Mouse (Mus musculus): ENCODE measurements around the gene Emilin3.
A peak's percentile ranks its signal among the peaks of the same experiment; 100 is the strongest.

Gene Emilin3

DNA sequence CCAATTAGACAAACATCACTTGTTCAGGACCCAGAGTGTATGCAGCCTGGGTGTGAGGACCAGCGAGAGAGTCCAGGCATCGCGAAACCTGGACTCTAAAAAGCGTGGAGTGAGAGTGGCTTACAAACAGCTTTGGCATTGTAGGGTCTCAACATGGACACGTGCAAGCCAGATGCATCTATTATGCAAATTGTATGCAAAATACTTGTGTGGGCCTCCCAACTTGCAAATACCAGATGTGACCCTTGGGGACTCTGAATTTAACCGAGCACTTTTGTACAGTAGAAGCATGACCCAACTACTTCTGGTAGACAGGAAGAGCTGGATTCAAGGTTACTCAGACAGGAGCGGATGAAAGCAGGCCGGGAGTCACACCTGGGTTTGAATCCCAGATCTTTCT is 4.6 kb upstream of the Emilin3 start:
- DNase-seq (ENCODE audit: low read depth, low spot score), result peak; percentile 39

DNA sequence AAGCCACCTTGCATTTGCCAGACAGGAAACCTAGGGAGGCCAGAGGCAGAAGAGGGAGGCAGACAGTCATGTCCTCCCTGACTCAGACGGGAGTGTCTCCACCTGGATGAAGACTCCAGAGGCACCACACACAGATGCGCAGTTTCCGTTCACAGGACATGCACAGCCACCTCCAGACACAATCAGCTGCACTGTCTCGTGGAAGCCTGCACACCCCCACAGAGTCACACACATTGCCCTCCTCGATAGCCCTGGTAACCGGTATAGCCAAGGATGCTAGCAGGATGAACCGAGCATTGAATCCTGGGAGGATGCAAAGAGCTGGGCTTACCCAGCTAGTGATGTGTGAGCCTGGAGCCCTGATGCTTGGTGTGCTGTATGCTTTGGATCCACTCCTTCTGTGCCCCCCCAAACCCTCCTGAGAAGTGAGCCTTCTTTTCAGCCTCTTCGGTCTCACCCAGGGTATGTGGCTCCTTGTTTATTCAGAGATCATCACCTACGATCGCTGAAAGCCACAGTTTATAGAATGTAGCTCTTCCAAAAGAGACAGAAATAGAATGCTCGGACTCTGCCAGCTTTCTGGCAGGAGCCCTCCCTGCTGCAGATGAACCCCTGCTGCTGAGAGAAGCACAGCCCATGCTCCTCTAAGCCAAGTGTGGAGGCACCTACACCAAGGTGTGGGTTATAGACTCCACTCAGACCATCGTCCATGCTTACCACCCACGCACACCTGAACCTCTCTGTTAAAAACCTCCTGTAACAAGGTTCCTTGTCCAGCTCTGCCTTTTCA is 3.9 kb upstream of the Emilin3 start:
- no peak for DNase-seq (ENCODE audit: low read depth, low spot score)

DNA sequence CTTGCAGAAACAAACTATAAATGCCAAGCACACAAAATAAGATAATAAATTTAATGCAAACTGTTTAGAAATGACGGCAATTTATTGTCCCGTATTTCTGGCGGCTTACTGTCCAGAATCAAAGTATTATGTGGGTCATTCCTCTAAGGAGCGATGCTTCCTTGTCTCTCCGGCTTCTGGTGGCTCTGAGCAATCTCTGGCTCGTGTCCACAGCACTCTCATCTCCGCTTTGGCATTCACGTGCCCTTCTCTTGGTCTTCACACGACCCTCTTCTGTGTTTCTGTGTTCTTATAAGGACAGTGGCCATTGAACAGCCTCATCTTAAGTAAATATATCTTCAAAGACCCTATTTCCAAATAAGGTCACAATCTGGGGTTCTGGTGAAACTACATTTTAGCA is 2.5 kb upstream of the Emilin3 start:
- no peak for DNase-seq (ENCODE audit: low read depth, low spot score)

DNA sequence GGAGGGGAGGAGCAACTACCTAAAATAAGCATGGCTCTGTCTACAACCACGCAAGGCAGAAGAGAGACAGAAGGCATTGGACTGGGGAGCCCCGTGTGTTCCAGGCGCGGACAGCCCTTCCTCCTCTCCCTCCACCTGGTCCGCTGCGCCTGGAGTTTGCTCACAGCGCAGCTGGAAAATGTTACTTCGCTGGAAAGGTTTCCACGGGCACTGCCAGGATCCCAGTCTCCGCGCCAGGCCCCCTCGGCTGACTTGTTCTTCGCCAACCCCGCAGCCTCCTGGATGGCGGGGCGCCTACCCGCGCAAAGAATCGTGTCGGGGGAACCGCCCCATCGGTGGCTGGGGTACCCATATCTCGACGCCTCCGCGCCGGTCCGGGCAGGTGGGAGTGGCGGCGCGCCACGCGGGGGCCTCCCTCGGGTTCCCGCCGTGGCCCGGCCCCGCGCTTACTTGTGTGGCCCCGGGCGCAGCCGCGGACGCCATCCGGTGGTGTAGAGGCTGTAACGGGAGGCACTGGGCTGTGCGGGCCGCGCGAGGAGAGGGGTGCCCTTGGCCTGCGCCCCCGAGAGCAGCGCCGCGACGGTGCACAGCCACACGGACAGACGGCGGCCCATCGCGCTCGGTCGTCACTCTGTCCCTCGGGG is 448 bp downstream of the Emilin3 start:
- no peak for DNase-seq (ENCODE audit: low read depth, low spot score)

DNA sequence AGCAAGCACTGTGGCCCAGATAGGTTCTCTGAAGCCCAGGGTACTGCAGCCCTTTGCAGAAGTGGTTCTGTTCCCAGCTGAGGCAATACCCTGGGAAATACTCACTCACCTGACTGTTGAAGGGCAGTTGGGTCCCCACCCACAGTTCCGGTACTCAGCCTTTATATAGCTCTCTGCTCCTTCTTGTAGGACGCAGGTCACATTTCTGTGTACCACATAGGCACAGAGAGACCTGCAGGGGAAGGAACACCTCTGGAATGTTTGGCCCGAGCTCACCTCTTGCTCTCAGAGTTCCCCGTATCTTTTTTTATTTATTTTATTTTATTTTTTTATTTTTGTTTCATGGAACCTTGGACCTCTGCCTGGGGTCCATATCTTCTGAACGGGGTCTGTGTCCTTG is 1.5 kb downstream of the Emilin3 start:
- no peak for DNase-seq (ENCODE audit: low read depth, low spot score)

- no peak for DNase-seq (ENCODE audit: low read depth, low spot score)
Observed at GRCm38 (mm10) chr2:160908607-160909006, 3.5 kb downstream of the Emilin3 start.

- DNase-seq (ENCODE audit: low read depth, low spot score), result no peak
Observed at GRCm38 (mm10) chr2:160906101-160906500, 6.0 kb downstream of the Emilin3 start.

DNA sequence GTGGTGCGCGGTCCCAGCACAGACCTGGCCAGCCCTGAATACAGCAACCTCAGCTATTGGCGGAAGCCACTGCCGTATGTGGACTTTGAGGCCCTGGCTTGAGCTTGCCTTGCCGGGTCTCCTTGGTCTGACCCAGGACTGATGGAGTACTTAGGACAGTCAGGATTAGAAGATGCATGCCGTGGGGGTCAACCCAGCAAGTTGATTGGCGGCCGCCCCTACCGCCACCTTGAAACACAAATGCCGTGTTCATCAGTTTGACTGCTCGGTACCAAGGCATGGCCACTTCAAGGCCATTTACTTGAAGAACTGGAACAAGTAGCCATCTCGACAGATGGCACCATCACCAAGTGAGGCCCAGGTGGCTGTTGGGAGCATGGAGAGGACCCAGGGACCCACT is 6.8 kb downstream of the Emilin3 start:
- no peak for DNase-seq (ENCODE audit: low read depth, low spot score)

- DNase-seq (ENCODE audit: low read depth, low spot score), result no peak
Observed at GRCm38 (mm10) chr2:160901656-160902412, 10.3 kb downstream of the Emilin3 start.

DNA sequence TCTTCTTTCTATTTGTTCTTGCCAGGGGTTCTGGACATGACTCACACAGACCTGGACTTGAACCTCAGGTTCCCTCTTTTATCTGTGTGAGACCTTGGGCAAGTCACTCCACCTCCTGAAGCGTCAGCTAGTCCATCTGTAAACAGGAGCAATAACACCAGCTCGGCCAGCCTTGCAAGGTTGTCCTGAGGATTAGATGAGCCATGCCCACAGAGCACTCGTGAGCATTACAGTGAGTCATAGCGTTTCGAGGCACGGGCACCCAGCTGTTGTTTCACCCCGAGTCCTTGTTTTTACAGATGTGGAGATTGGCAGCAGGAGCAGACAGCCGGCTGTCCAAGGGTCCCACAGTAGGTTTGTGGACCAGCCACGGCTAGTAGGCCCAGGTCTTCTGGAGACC is 20.4 kb downstream of the Emilin3 start:
- DNase-seq (ENCODE audit: low read depth, low spot score), result no peak

DNA sequence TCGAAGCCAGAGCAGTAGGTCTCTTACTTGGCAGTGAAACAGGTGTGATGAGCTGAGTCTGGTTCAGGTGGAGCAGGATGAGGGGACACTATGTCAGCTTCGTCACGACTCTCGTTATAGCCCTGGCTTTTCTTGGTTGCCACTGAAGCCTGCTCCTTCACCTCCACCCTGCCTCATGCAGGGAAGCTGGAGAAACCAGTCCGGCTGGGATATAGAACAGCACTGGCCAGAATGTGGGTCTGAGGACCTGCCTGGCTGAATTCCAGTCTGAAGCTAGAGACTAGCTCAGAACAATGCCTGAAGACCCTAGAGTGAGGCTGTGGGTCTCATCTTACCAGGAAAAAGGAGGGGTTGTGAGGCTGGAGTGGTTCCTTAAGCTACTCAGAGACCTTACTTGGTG is 21.1 kb downstream of the Emilin3 start:
- no peak for DNase-seq (ENCODE audit: low read depth, low spot score)

DNA sequence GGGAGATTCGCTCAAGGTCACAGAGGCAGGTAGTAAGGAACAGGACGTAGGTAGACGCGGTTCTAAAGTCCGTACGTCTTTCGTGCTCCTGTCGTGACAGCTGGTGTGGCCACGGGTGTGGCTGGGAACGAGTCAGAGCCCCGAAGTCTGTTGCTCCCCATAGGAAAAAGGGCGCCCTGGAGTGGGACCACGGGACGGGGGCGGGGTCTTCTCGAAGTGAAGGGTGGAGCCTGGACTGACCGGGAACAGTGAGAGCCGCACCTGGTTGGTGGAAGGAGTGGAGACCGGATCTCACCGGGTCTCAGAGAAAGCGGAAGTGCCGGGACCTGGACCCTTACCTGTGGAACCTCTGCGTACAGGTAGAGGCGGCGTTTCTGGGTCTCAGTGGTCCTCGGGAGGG is 24.3 kb downstream of the Emilin3 start:
- peak; percentile 55 for DNase-seq (ENCODE audit: low read depth, low spot score)

DNA sequence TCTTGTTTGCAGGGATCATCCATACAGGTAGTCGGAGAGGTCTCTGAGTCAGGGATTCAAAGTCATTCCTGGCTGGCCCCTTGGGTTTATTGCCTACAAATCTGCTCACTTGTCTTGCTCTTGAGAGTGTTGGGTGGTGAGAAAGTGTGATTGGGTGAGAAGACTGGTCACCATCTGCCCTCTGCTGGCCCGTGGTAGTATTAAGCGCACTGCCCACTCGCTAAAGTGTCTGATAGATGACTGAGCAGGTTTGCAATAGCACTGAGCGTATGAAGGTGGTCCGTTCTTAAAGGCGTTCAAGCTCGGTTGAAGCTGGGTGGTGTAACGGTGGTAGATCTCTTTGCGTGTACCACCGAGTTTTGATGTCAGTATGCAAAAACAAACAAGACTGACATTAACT is 24.8 kb downstream of the Emilin3 start:
- peak; percentile 84 for DNase-seq (ENCODE audit: low read depth, low spot score)

DNA sequence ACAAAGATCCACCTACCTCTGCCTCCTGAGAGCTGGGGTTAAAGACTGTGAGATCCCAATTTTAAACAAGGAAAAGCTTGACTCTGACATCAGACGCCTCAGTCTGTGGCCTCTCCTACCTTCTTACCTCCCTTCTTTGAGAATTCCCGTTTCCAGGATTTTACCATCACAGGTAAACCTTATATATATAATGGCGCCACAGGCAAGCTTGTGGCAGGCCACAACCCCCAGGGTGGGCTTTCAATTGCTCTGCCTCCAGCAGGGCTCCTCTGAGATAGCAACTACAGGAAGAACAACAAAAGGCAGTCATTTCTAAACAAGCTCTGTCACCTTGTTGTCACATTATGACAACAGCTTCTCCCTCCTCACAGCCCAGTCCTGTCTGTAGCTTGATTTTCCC is 25.9 kb downstream of the Emilin3 start:
- DNase-seq (ENCODE audit: low read depth, low spot score), result no peak

DNA sequence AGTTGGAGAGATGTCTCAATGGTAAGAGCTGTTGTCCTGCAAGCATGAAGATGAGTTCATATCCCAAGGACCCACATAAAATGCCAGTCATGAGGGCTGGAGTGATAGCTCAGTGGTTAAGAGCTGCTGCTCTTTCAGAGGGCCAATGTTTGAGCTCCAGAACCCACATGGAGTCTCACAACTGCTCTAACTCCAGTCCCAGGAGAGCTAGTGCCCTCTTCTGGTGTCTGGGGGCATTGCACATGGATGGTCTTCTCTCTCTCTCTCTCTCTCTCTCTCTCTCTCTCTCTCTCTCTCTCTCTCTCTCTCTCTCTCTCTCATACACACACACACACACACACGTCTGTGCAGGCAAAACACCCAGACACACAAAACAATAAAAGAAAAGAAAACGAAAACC is 27.3 kb downstream of the Emilin3 start:
- peak; percentile 72 for DNase-seq (ENCODE audit: low read depth, low spot score)

DNA sequence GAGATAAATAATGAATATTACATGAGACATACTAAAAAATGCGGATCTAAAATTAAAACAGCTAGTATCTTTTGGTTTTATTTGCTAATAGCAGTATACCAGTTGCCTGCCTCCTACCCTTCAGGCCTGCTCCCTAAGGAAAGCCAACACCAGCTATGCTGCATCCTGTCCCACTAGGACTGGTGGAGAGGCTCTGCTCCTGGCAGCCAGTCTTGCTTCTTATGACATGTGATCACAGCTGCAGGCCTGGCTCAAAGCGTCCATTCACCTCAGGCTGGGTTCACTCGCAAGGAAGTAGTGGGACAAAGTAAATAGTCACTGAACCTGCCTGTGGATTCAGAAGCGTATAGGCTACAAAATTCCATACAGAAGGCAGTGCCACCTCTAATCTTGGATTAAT is 28.2 kb downstream of the Emilin3 start:
- DNase-seq (ENCODE audit: low read depth, low spot score), result no peak

GRCm38 (mm10) chr2:160882436-160882835 is 29.7 kb downstream of the Emilin3 start:
- DNase-seq (ENCODE audit: low read depth, low spot score), result no peak

DNA sequence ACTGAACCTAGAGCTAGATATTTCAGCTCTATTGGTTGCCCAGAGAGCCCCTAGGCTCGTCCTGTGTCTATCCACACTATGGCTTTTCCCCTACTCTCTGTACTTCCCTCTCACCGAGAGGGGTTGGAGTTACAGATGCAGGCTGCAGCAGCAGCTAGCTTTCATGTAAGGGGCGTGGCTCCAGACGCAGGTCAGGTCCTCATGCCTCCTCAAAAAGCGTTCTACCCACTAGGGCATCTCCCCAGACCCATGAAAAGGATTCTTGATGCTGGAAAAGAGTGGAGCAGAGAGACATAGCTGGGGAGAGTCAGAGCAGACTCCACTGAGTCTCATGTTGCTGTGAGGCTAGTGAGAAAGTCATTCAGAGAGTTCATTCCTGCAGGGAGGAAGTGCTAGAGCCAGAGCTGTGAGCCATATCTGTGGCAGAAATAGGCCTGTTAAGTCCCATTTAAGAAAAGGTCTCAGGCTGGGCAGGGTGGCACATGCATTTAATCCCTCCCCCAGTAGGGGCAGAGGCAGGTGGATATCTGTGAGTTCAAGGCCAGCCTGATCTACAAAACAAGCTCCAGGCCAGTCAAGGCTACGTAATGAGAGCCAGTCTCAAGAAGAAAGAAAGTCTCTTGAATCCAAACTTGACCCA is 30.5 kb downstream of the Emilin3 start:
- no peak for DNase-seq (ENCODE audit: low read depth, low spot score)

DNA sequence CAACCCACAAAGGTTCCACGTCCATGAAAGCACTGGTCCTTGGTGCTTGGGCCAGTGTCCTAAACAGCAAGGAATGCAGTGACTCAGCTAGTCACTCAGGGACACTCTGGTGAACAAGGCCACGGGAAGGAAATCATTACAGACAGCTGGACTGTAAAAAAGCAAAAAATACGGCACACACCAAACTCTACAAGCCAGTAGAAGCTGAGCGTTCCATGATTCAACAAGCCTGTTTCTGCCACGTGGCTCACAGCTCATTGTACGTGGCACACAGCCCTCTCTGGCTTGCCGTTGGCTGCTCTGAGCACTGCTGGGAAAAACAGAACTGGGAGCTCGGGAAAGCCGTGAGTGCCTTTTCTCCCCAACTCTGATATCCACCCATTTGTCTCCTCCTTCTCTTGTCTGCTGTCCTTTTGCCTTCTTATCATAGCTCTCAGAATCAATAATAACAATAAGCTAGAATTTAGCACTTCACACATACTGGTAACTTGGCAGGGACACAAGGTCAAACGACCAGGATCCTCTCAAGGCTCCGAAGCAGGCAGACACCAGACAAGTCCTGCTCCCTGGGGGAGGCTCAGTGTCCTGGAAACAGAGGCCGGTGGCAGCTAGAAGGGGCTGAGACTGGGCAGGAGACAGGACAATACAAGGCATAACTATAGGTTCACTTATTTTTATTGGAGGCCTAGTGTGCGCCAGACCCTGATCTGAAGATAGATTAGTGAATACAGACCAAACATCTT is 31.5 kb downstream of the Emilin3 start, which contains the start of gene Lpin3:
Lpin3 (plus strand) TSS at position 218 of the 743 bp plus-strand sequence.
- DNase-seq (ENCODE audit: low read depth, low spot score), result no peak

DNA sequence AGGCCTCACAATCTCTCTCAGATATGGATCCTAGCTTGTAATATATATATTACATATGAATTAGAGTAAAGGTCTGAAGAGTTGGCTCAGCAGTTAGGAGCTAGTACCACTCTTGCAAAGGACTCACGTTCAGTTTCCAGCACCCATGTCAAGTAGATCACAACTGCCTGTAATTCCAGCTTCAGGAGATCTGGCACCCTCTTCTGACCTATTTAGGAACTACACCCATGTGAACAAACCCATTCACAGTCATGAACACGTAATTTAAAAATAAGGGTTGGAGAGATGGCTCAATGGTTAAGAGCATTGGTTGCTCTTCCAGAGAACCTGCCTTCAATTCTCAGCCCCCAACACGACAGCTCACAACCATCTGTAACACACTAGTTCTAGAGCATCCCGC is 36.0 kb downstream of the Emilin3 start:
- DNase-seq (ENCODE audit: low read depth, low spot score), result peak; percentile 56

DNA sequence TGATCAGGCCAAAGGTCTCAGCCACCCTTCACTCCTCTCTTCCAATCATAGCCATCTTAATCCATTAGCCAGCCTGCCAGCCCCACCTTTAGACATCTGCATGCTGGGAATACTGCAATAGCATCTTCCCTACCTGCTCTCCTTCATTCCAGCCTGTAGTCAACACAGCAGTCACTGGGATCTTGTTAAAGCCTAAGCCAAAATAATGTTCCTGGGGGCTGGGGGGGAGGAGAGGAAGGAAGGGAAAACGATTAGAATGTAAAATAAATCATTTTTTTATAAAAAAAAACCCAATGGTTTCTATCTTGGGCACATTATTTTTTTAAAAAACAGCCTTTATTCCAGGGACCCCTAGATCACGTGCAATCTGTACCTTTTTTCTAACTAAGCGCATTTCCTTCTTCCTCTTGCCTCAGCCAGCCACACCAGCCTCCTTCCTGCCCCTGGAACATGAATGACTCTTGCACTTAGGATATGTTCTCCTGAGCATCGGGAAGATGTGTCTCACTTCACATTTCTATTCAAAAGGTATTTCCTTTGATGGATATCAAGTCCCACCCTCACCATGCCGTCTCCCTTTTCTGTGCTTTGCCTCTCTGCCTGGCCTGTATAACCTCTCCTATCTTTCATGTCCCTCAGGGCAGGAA is 37.8 kb downstream of the Emilin3 start:
- DNase-seq (ENCODE audit: low read depth, low spot score), result no peak

All from A20 (cell line).